Mouse (Mus musculus): ENCODE results near the gene Lrch4. TPM values are rescaled to one million over a fixed set of nuclear protein-coding genes. Genes with fewer than 3 reads are reported as not detected.
A peak's percentile ranks its signal among the peaks of the same experiment; 100 is the strongest.

Lrch4 gene
- polyA plus RNA-seq, 1 experiment = 187 TPM

GRCm38 (mm10) chr5:137683388-137684293 is 54.7 kb downstream of the Lrch4 start:
- peaks cover 35% of the 10 kb centered on the region for H3K36me3 ChIP-seq (replicated peaks; ENCODE audit: low read length)
- no peak for TF ChIP-seq GATA1 (IDR thresholded peaks at IDR 0.05; ENCODE audit: borderline replicate concordance, low read length)
- TF ChIP-seq FLI1 (IDR thresholded peaks at IDR 0.05; ENCODE audit: low read length) = no peak
- peak overlapping the region; percentile 98 for H3K4me3 ChIP-seq (replicated peaks)
- H3K27me3 ChIP-seq (replicated peaks) = no peaks in the 10 kb centered on the region
- peaks cover 80% of the 10 kb centered on the region for H3K4me1 ChIP-seq
- H3K9me3 ChIP-seq = no peaks in the 10 kb centered on the region

- H3K36me3 ChIP-seq (replicated peaks; ENCODE audit: low read length) = peaks cover 27% of the 10 kb centered on the region
- H3K9me3 ChIP-seq = no peaks in the 10 kb centered on the region
- H3K27me3 ChIP-seq (replicated peaks) = no peaks in the 10 kb centered on the region
- H3K4me3 ChIP-seq (replicated peaks) = peak within 1 kb of the TSS; percentile 98
- TF ChIP-seq FLI1 (IDR thresholded peaks at IDR 0.05; ENCODE audit: low read length) = no peak; the same call in 1 of the 2 replicates
- TF ChIP-seq GATA1 (IDR thresholded peaks at IDR 0.05; ENCODE audit: borderline replicate concordance, low read length) = no peak
- peaks cover 82% of the 10 kb centered on the region for H3K4me1 ChIP-seq
Observed at GRCm38 (mm10) chr5:137684294-137685123, 55.6 kb downstream of the Lrch4 start, which contains the start of gene Agfg2. TSS of gene Agfg2 (minus strand) at chr5:137684726.

GRCm38 (mm10) chr5:137685653-137686052 is 56.7 kb downstream of the Lrch4 start:
- Histone ChIP-seq H3K36me3 (replicated peaks; ENCODE audit: low read length) (peaks cover 18% of the 10 kb centered on the region), H3K9me3 (no peaks in the 10 kb centered on the region), H3K27me3 (replicated peaks) (no peaks in the 10 kb centered on the region), H3K4me3 (replicated peaks) (peak overlapping the region; percentile 83), H3K4me1 (peaks cover 86% of the 10 kb centered on the region)
- TF ChIP-seq GATA1 (IDR thresholded peaks at IDR 0.05; ENCODE audit: borderline replicate concordance, low read length) (no peak), FLI1 (IDR thresholded peaks at IDR 0.05; ENCODE audit: low read length) (no peak)

GRCm38 (mm10) chr5:137686127-137686790 is 57.3 kb downstream of the Lrch4 start:
- peak overlapping the region; percentile 83 for H3K4me3 ChIP-seq (replicated peaks)
- peaks cover 83% of the 10 kb centered on the region for H3K4me1 ChIP-seq

DNA sequence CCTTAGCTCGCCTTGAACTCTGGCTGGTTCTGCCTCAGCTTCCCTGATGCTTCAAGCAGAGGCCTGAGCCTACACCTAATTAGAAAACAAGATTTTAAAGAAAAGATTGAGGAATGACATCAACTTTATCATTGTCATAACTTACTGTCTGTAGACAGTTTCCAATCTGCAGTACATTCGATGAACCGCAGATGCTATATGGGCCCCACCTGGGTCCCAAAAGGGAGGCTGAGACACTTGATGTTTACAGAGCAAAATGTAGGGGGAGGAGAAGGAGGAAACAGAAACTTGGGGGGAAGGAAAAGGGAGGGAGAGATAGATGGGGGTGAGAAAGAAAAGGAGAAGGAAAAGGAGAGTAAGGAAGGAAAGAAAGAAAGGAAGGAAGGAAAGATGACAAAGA is 61.1 kb downstream of the Lrch4 start:
- Histone ChIP-seq H3K27me3 (replicated peaks) (no peaks in the 10 kb centered on the region), H3K4me3 (replicated peaks) (no peak overlapping the region), H3K36me3 (replicated peaks; ENCODE audit: low read length) (no peaks in the 10 kb centered on the region), H3K4me1 (peaks cover 70% of the 10 kb centered on the region), H3K9me3 (no peaks in the 10 kb centered on the region)
- TF ChIP-seq GATA1 (IDR thresholded peaks at IDR 0.05; ENCODE audit: borderline replicate concordance, low read length) (no peak), FLI1 (IDR thresholded peaks at IDR 0.05; ENCODE audit: low read length) (no peak)

More at GRCm38 (mm10) chr5:137686127-137686790, 57.3 kb downstream of the Lrch4 start:
- Histone ChIP-seq H3K9me3 (no peaks in the 10 kb centered on the region), H3K27me3 (replicated peaks) (no peaks in the 10 kb centered on the region), H3K36me3 (replicated peaks; ENCODE audit: low read length) (peaks cover 13% of the 10 kb centered on the region)
- TF ChIP-seq GATA1 (IDR thresholded peaks at IDR 0.05; ENCODE audit: borderline replicate concordance, low read length) = no peak
- no peak for TF ChIP-seq FLI1 (IDR thresholded peaks at IDR 0.05; ENCODE audit: low read length)

GRCm38 (mm10) chr5:137690531-137690930 is 61.6 kb downstream of the Lrch4 start:
- H3K4me3 ChIP-seq (replicated peaks) = no peak overlapping the region
- H3K9me3 ChIP-seq = no peaks in the 10 kb centered on the region
- H3K4me1 ChIP-seq = peaks cover 70% of the 10 kb centered on the region
- H3K27me3 ChIP-seq (replicated peaks) = no peaks in the 10 kb centered on the region
- no peaks in the 10 kb centered on the region for H3K36me3 ChIP-seq (replicated peaks; ENCODE audit: low read length)
- TF ChIP-seq FLI1 (IDR thresholded peaks at IDR 0.05; ENCODE audit: low read length) (no peak), GATA1 (IDR thresholded peaks at IDR 0.05; ENCODE audit: borderline replicate concordance, low read length) (no peak)

Other genes with a start within 250 kb of the Lrch4 start
- gene Zan, start 152.1 kb upstream of the Lrch4 start, polyA plus RNA-seq (2012; ENCODE audit: insufficient read depth, low replicate concordance) = not detected in 2 replicates
- gene Pop7, start 126.6 kb upstream of the Lrch4 start, polyA plus RNA-seq (2012; ENCODE audit: insufficient read depth, low replicate concordance) = 30.7 and 70.0 TPM in 2 replicates
- 13.2 and 15.3 TPM in 2 replicates for gene Gigyf1, start 110.6 kb upstream of the Lrch4 start, polyA plus RNA-seq (2012; ENCODE audit: insufficient read depth, low replicate concordance)
- not detected in 2 replicates for gene Epo, start 95.9 kb upstream of the Lrch4 start, polyA plus RNA-seq (2012; ENCODE audit: insufficient read depth, low replicate concordance)
- gene Gnb2, start 95.6 kb upstream of the Lrch4 start, polyA plus RNA-seq (2012; ENCODE audit: insufficient read depth, low replicate concordance) = 332 and 439 TPM in 2 replicates
- not detected in 2 replicates for gene Actl6b, start 75.6 kb upstream of the Lrch4 start, polyA plus RNA-seq (2012; ENCODE audit: insufficient read depth, low replicate concordance)
- gene Tfr2, start 59.3 kb upstream of the Lrch4 start, polyA plus RNA-seq (2012; ENCODE audit: insufficient read depth, low replicate concordance) = 1.7 and 5.8 TPM in 2 replicates
- gene Mospd3, start 28.1 kb upstream of the Lrch4 start, polyA plus RNA-seq (2012; ENCODE audit: insufficient read depth, low replicate concordance) = 459 and 906 TPM in 2 replicates
- gene Pcolce, start 15.3 kb upstream of the Lrch4 start, polyA plus RNA-seq (2012; ENCODE audit: insufficient read depth, low replicate concordance) = 0.09 and 0.87 TPM in 2 replicates
- 0.15 TPM in 1 of 2 replicates, not detected in the other for gene Fbxo24, start 119 bp upstream of the Lrch4 start, polyA plus RNA-seq (2012; ENCODE audit: insufficient read depth, low replicate concordance)
- gene Gm20605, start 54 bp downstream of the Lrch4 start, polyA plus RNA-seq (2012; ENCODE audit: insufficient read depth, low replicate concordance) = 5.6 and 30.5 TPM in 2 replicates
- 62.2 and 72.5 TPM in 2 replicates for gene Sap25, start 12.2 kb downstream of the Lrch4 start, polyA plus RNA-seq (2012; ENCODE audit: insufficient read depth, low replicate concordance)
- 0.95 TPM in 1 of 2 replicates, not detected in the other for gene Irs3, start 16.6 kb downstream of the Lrch4 start, polyA plus RNA-seq (2012; ENCODE audit: insufficient read depth, low replicate concordance)
- 58.4 and 131 TPM in 2 replicates for gene Agfg2, start 55.6 kb downstream of the Lrch4 start, polyA plus RNA-seq (2012; ENCODE audit: insufficient read depth, low replicate concordance)
- 5.9 and 8.4 TPM in 2 replicates for gene Nyap1, start 112.5 kb downstream of the Lrch4 start, polyA plus RNA-seq (2012; ENCODE audit: insufficient read depth, low replicate concordance)
- 582 and 1,005 TPM in 2 replicates for gene Tsc22d4, start 116.6 kb downstream of the Lrch4 start, polyA plus RNA-seq (2012; ENCODE audit: insufficient read depth, low replicate concordance)
- 104 and 105 TPM in 2 replicates for gene Ppp1r35, start 149.7 kb downstream of the Lrch4 start, polyA plus RNA-seq (2012; ENCODE audit: insufficient read depth, low replicate concordance)
- 88.7 and 584 TPM in 2 replicates for gene Mepce, start 158.5 kb downstream of the Lrch4 start, polyA plus RNA-seq (2012; ENCODE audit: insufficient read depth, low replicate concordance)
- gene Zcwpw1, start 158.7 kb downstream of the Lrch4 start, polyA plus RNA-seq (2012; ENCODE audit: insufficient read depth, low replicate concordance) = 0.70 TPM in 1 of 2 replicates, not detected in the other
- gene Pilra, start 207.2 kb downstream of the Lrch4 start, polyA plus RNA-seq (2012; ENCODE audit: insufficient read depth, low replicate concordance) = 1.1 TPM in 1 of 2 replicates, not detected in the other
- not detected in 2 replicates for gene Pilrb1, start 229.0 kb downstream of the Lrch4 start, polyA plus RNA-seq (2012; ENCODE audit: insufficient read depth, low replicate concordance)
- 0.83 TPM in 1 of 2 replicates, not detected in the other for gene Pilrb2, start 242.7 kb downstream of the Lrch4 start, polyA plus RNA-seq (2012; ENCODE audit: insufficient read depth, low replicate concordance)

All from megakaryocyte, embryonic 14.5 days (primary cell).